Mouse (Mus musculus): ENCODE measurements around the gene Apol9a. TPM values are rescaled to one million over a fixed set of nuclear protein-coding genes. Genes with fewer than 3 reads are reported as not detected.

Apol9a gene
- polyA plus RNA-seq, 1 experiment = 0.67 TPM

DNA sequence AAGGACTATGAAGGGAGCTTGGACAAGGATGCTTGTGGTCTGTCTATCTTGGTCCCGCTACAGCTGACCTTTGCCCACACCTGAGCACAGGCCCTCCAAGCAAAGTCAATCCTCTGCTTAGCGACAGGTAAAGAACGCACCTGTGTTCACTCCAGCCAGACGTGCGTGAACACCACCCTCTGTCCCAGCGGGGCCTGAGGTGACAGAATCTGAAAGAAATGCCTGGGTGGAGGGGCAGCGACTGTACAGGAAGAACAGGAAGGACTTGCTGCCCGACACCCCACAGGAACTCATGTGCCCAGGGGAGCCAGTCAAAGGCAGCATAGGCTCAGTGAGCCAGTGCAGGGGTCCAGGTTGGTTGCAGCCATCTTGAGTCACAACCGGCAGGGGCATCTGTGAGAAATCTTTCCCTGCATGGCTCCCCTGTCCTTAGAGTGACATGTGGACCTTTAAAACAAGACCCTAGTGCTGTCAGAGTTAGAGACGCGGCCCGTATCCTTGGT is 42.1 kb downstream of the Apol9a start:
- Histone ChIP-seq H3K36me3 (ENCODE audit: control insufficient read depth, insufficient read depth, low read length) (no peaks in the 10 kb centered on the region), H3K4me1 (ENCODE audit: control insufficient read depth, insufficient read depth, insufficient read length) (no peaks in the 10 kb centered on the region; the same call in 1 of the 2 replicates), H3K27me3 (ENCODE audit: control insufficient read depth, insufficient read depth, low read length) (no peaks in the 10 kb centered on the region), H3K27ac (ENCODE audit: insufficient read depth, low read length) (no peak overlapping the region), H3K4me3 (ENCODE audit: extremely low read depth, insufficient read depth, insufficient read length) (no peak overlapping the region)
- WGBS = 64% methylated on average over 12 of the region's 12 CpGs
- no peak for DNase-seq (ENCODE audit: low read depth in 1 of 2, low spot score in 2 of 2)
- TF ChIP-seq CTCF (IDR thresholded peaks at IDR 0.05; ENCODE audit: extremely low read depth, insufficient read depth, insufficient read length, insufficient replicate concordance) (no peak), POLR2A (IDR thresholded peaks at IDR 0.05; ENCODE audit: low read depth, low read length) (no peak)

DNA sequence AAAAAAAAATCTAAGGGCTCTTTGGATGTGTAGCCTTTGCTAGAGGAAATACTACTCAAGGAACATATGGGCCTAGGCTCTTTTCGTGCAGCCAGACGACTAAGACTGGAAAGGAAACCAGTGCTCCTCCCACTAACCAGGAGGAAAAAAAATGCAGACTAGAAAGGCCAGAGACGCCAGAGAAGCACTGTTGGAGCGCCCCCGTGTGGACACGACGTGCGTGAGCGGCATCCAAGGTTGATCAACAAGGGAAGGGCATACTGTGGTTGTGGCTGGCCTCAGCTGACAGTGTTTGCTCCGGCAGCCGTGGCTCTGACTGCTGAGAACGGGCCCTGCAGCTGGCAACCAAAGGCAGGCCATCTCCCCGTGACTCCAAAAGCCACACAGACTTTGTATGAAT is 42.8 kb downstream of the Apol9a start:
- peak; percentile 28 to 66 for DNase-seq (ENCODE audit: low read depth in 1 of 2, low spot score in 2 of 2)
- Histone ChIP-seq H3K4me1 (ENCODE audit: control insufficient read depth, insufficient read depth, insufficient read length) (no peaks in the 10 kb centered on the region; the same call in 1 of the 2 replicates), H3K27ac (ENCODE audit: insufficient read depth, low read length) (no peak overlapping the region), H3K4me3 (ENCODE audit: extremely low read depth, insufficient read depth, insufficient read length) (no peak overlapping the region), H3K36me3 (ENCODE audit: control insufficient read depth, insufficient read depth, low read length) (no peaks in the 10 kb centered on the region), H3K27me3 (ENCODE audit: control insufficient read depth, insufficient read depth, low read length) (no peaks in the 10 kb centered on the region)
- WGBS = 2% methylated on average over 13 of the region's 13 CpGs
- peak; percentile 84 for TF ChIP-seq CTCF (IDR thresholded peaks at IDR 0.05; ENCODE audit: extremely low read depth, insufficient read depth, insufficient read length, insufficient replicate concordance)
- TF ChIP-seq POLR2A (IDR thresholded peaks at IDR 0.05; ENCODE audit: low read depth, low read length) = no peak

DNA sequence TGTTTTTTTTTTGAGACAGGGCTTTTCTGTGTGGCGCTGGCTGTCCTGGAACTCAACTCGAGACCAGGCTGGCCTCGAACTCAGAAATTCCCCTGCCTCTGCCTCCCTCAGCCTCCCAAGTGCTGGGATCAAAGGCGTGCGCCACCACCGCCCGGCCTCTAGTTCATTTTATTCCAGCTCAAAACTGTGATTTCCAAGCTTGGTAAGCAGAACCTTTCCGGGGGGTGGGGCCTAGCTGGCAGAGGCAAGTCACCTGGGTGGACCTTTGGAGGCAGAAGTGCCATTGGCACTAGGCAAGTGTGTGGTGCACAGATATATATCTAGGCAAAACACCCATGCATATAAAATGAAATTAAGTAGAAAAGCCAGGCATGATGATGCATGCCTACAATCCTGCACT is 43.4 kb downstream of the Apol9a start:
- WGBS = 49% methylated on average over 8 of the region's 8 CpGs

DNA sequence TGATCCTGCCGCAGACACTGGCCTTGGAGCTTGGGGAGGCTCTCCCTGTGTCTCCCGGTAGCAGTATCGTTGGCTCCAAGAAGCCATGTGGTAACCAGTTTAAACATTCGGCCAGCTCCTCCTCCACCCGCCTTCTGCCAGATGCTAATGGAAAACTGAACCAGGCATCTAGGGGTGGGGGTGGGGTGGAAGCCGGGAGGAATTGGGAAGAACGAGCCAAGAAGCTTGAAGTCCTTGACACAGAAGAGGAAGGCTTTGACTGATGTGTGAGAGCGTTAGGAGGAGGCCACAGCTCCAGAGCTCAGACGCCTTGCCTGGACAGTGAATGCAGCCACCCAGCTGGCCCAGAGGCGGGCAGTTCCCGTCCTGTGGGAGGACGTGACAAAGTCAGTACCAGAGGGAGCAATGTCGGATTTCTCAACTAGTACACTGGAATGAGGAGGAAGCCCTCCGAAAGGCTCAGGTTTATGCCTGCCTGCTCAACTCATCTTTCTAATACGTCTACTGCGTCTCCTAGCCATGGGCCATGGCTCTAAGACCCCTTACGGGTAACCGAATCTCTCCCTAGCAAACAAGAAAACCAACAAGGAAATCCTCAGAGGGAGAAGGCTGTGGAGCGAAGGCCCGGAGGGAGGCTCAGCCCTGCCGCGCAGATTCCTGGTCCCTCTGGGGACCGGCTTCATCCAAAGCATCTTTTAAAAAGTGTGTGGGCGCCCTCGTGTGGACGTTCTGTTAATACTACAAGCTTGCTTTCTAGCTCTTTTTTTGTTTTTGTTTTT is 44.0 kb downstream of the Apol9a start:
- H3K27ac ChIP-seq (ENCODE audit: insufficient read depth, low read length) = peak overlapping the region; percentile 64
- TF ChIP-seq CTCF (IDR thresholded peaks at IDR 0.05; ENCODE audit: extremely low read depth, insufficient read depth, insufficient read length, insufficient replicate concordance) = 0 out of 2 replicates have a peak, but pooled peaks have one; percentile 17
- TF ChIP-seq POLR2A (IDR thresholded peaks at IDR 0.05; ENCODE audit: low read depth, low read length) = no peak
- DNase-seq (ENCODE audit: low read depth in 1 of 2, low spot score in 2 of 2) = peak in 1 of 2 experiments; percentile 21
- 17% methylated on average over 26 of the region's 26 CpGs for WGBS
- no peaks in the 10 kb centered on the region for H3K36me3 ChIP-seq (ENCODE audit: control insufficient read depth, insufficient read depth, low read length)
- H3K27me3 ChIP-seq (ENCODE audit: control insufficient read depth, insufficient read depth, low read length) = no peaks in the 10 kb centered on the region
- H3K4me3 ChIP-seq (ENCODE audit: extremely low read depth, insufficient read depth, insufficient read length) = no peak overlapping the region
- no peaks in the 10 kb centered on the region; the same call in 1 of the 2 replicates for H3K4me1 ChIP-seq (ENCODE audit: control insufficient read depth, insufficient read depth, insufficient read length)

More for the DNA sequence above, 43.4 kb downstream of the Apol9a start:
- no peak overlapping the region for H3K4me3 ChIP-seq (ENCODE audit: extremely low read depth, insufficient read depth, insufficient read length)
- TF ChIP-seq CTCF (IDR thresholded peaks at IDR 0.05; ENCODE audit: extremely low read depth, insufficient read depth, insufficient read length, insufficient replicate concordance) (no peak), POLR2A (IDR thresholded peaks at IDR 0.05; ENCODE audit: low read depth, low read length) (no peak)
- no peak for DNase-seq (ENCODE audit: low read depth in 1 of 2, low spot score in 2 of 2)
- no peaks in the 10 kb centered on the region for H3K27me3 ChIP-seq (ENCODE audit: control insufficient read depth, insufficient read depth, low read length)
- no peaks in the 10 kb centered on the region; the same call in 1 of the 2 replicates for H3K4me1 ChIP-seq (ENCODE audit: control insufficient read depth, insufficient read depth, insufficient read length)
- no peaks in the 10 kb centered on the region for H3K36me3 ChIP-seq (ENCODE audit: control insufficient read depth, insufficient read depth, low read length)
- H3K27ac ChIP-seq (ENCODE audit: insufficient read depth, low read length) = no peak overlapping the region

DNA sequence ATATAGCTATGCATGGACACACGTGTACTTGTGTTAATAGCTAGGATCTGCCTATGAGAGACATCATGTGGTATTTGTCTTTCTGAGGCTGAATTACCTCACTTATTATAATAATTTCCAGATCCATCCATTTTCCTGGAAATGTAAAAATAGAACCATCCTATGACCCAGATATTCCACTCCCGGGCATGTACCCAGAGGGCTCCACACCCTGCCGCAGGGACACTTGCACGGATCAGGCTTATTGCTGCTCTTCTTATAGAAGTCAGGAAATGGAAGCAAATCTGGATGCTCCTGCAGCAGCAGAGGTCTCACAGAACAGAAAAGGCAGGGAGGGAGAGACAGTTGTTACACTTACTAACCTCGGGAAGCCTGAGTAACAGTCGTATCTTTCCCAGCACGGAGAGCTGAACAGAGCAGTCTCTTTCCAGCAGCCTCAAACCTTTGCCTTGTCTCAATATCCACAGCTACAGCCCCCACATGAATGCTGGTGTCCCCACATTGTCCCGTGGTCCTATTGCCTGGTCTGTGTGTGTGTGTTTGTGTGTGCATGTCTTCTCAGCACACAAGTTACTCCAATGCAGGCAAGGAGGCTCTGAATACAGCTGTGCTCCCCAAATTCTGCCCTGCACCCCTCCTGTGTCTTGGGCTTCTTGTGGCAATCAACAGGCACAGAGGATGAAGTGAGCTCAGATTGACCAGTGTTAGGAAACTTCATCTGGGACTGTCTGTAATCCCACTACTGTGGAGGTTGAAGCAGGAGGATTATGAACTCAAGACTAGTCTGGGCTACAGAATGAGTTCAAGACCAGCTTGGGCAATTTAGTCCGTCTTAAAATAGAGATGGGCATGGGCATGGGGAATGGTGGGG is 45.0 kb downstream of the Apol9a start:
- WGBS = 72% methylated on average over 9 of the region's 9 CpGs

DNA sequence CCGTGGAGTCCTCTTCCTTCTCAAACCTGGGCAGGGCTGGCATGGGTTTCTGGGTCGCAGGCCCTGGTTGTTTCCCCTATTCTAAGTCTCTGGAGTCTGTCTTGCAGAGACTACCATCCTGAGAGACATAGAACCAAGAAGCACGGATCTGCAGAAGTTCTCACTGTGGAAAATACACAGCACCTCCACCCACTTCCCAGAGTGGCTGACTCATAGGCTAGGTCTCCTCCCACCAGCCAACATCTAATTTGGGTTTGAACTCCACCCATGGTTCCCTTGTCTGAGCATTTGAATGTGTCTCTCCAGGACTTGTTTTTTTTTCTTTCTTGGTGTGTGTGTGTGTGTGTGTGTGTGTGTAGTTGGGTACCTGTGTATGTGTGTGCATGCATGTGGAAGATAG is 46.9 kb downstream of the Apol9a start:
- no peaks in the 10 kb centered on the region; the same call in 1 of the 2 replicates for H3K4me1 ChIP-seq (ENCODE audit: control insufficient read depth, insufficient read depth, insufficient read length)
- H3K36me3 ChIP-seq (ENCODE audit: control insufficient read depth, insufficient read depth, low read length) = no peaks in the 10 kb centered on the region
- no peak for TF ChIP-seq POLR2A (IDR thresholded peaks at IDR 0.05; ENCODE audit: low read depth, low read length)
- no peak for TF ChIP-seq CTCF (IDR thresholded peaks at IDR 0.05; ENCODE audit: extremely low read depth, insufficient read depth, insufficient read length, insufficient replicate concordance)
- DNase-seq (ENCODE audit: low read depth in 1 of 2, low spot score in 2 of 2) = no peak
- no peak overlapping the region for H3K27ac ChIP-seq (ENCODE audit: insufficient read depth, low read length)
- no peaks in the 10 kb centered on the region for H3K27me3 ChIP-seq (ENCODE audit: control insufficient read depth, insufficient read depth, low read length)
- 57% methylated on average over 3 of the region's 3 CpGs for WGBS
- H3K4me3 ChIP-seq (ENCODE audit: extremely low read depth, insufficient read depth, insufficient read length) = no peak overlapping the region

More for the DNA sequence above, 45.0 kb downstream of the Apol9a start:
- Histone ChIP-seq H3K36me3 (ENCODE audit: control insufficient read depth, insufficient read depth, low read length) (no peaks in the 10 kb centered on the region), H3K4me3 (ENCODE audit: extremely low read depth, insufficient read depth, insufficient read length) (no peak overlapping the region), H3K27me3 (ENCODE audit: control insufficient read depth, insufficient read depth, low read length) (no peaks in the 10 kb centered on the region), H3K27ac (ENCODE audit: insufficient read depth, low read length) (no peak overlapping the region; the same call in 1 of the 2 replicates), H3K4me1 (ENCODE audit: control insufficient read depth, insufficient read depth, insufficient read length) (no peaks in the 10 kb centered on the region; the same call in 1 of the 2 replicates)
- TF ChIP-seq POLR2A (IDR thresholded peaks at IDR 0.05; ENCODE audit: low read depth, low read length) (no peak), CTCF (IDR thresholded peaks at IDR 0.05; ENCODE audit: extremely low read depth, insufficient read depth, insufficient read length, insufficient replicate concordance) (no peak)
- DNase-seq (ENCODE audit: low read depth in 1 of 2, low spot score in 2 of 2) = no peak

Measured in spleen, adult 2 months (tissue).